Mouse (Mus musculus) c-Kit-positive CD71-positive TER-119-negative erythroid progenitor cells, embryonic 14.5 days (primary cell): ENCODE measurements at regions not wholly inside any gene's neighbourhood (a gene's known extent, or its start where the extent isn't known, plus 50 kb on each side); places are given as distances from the start of the nearest gene placed in this dataset.

Experiments
- DNase-seq: peaks from one replicate; pipeline ENCODE4 v3.0.0-alpha.2; 2013; ENCODE audit warnings: low read depth

- DNase-seq, result no peak
Measured at GRCm38 (mm10) chr12:7778056-7778440, 199.4 kb upstream of the Apob start.

- DNase-seq, result no peak
Measured at GRCm38 (mm10) chr12:7816616-7817015, 160.8 kb upstream of the Apob start.

GRCm38 (mm10) chr12:7820006-7820704 lies 157.3 kb upstream of the Apob start:
- no peak for DNase-seq

- no peak for DNase-seq
Measured at GRCm38 (mm10) chr12:7820718-7821117, 156.7 kb upstream of the Apob start.

- no peak for DNase-seq
Measured at GRCm38 (mm10) chr12:7835731-7836130, 141.7 kb upstream of the Apob start.

- no peak for DNase-seq
Measured at GRCm38 (mm10) chr12:7853876-7854275, 123.6 kb upstream of the Apob start.

GRCm38 (mm10) chr12:7855683-7856082 lies 121.8 kb upstream of the Apob start:
- no peak for DNase-seq

- DNase-seq, result no peak
Measured at GRCm38 (mm10) chr12:7859533-7859932, 117.9 kb upstream of the Apob start.

- no peak for DNase-seq
Measured at GRCm38 (mm10) chr12:7870004-7870403, 107.4 kb upstream of the Apob start.

GRCm38 (mm10) chr12:7870473-7870872 lies 107.0 kb upstream of the Apob start:
- no peak for DNase-seq

- no peak for DNase-seq
Measured at GRCm38 (mm10) chr12:7875454-7875853, 102.0 kb upstream of the Apob start.

GRCm38 (mm10) chr12:7876302-7877063 lies 101.0 kb upstream of the Apob start:
- no peak for DNase-seq

GRCm38 (mm10) chr12:7878761-7879160 lies 98.7 kb upstream of the Apob start:
- no peak for DNase-seq

- DNase-seq, result no peak
Measured at GRCm38 (mm10) chr12:7896156-7896555, 81.3 kb upstream of the Apob start.

- no peak for DNase-seq
Measured at GRCm38 (mm10) chr12:7905329-7905728, 72.1 kb upstream of the Apob start.

- no peak for DNase-seq
Measured at GRCm38 (mm10) chr12:7906831-7907230, 70.6 kb upstream of the Apob start.

- DNase-seq, result no peak
Measured at GRCm38 (mm10) chr12:7909746-7910360, 67.6 kb upstream of the Apob start.

- DNase-seq, result no peak
Measured at GRCm38 (mm10) chr12:7910509-7910908, 66.9 kb upstream of the Apob start.

- DNase-seq, result no peak
Measured at GRCm38 (mm10) chr12:7918385-7918784, 59.1 kb upstream of the Apob start.

- no peak for DNase-seq
Measured at GRCm38 (mm10) chr12:7918967-7919708, 58.3 kb upstream of the Apob start.

GRCm38 (mm10) chr12:7919709-7920324 lies 57.6 kb upstream of the Apob start:
- no peak for DNase-seq

GRCm38 (mm10) chr12:7920888-7921287 lies 56.6 kb upstream of the Apob start:
- DNase-seq, result no peak
